Mouse (Mus musculus) left cerebral cortex, postnatal 14 days (tissue): Measurements from ENCODE around the gene Pou6f1. TPM values are rescaled to one million over a fixed set of nuclear protein-coding genes. Genes with fewer than 3 reads are reported as not detected.
"Not testable (repeated sequence)": the region's sequence is repeated elsewhere in the genome, so short reads cannot be mapped to it uniquely, and the experiment has no call there.

Source experiments
- DNase-seq, 2 experiments: peaks; one replicate each; pipeline ENCODE4 v3.0.0; 2021 to 2022; ENCODE audit warnings: low spot score in 2 of 2, mixed read lengths in 1 of 2
- intact Hi-C: fragments of 180-260 bp; cut with DNase I; formaldehyde crosslinking; loops from one replicate; pipeline ENCODE4 v1.15.1; 2025
- total RNA-seq, 2 experiments: library from RNA; stranded (reverse); gene quantifications; 2 replicates each; pipeline ENCODE4 v1.2.3; 2021

Pou6f1 gene
- total RNA-seq, 2 experiments from 2014 or later = 123 to 125 TPM

- no peak for DNase-seq
- intact Hi-C loops = no loop called here
Observed at GRCm38 (mm10) chr15:100590436-100590835, 9.3 kb downstream of the Pou6f1 start.

GRCm38 (mm10) chr15:100588297-100588696 lies 11.5 kb downstream of the Pou6f1 start:
- no peak for DNase-seq
- intact Hi-C loops = no loop called here

- DNase-seq = no peak
- intact Hi-C loops = no loop called here
Observed at GRCm38 (mm10) chr15:100587166-100587565, 12.6 kb downstream of the Pou6f1 start.

- DNase-seq = no peak
- intact Hi-C loops = no loop called here
Observed at GRCm38 (mm10) chr15:100585931-100586330, 13.9 kb downstream of the Pou6f1 start.

- intact Hi-C loops = no loop called here
- DNase-seq = no peak
Observed at GRCm38 (mm10) chr15:100580108-100580507, 19.7 kb downstream of the Pou6f1 start.

GRCm38 (mm10) chr15:100577972-100578371 lies 21.8 kb downstream of the Pou6f1 start:
- intact Hi-C loops = no loop called here
- DNase-seq = no peak

- DNase-seq = no peak
- intact Hi-C loops = no loop called here
Observed at GRCm38 (mm10) chr15:100576810-100577209, 23.0 kb downstream of the Pou6f1 start.

GRCm38 (mm10) chr15:100576392-100576791 lies 23.4 kb downstream of the Pou6f1 start:
- intact Hi-C loops = no loop called here
- DNase-seq = no peak

GRCm38 (mm10) chr15:100575366-100575765 lies 24.4 kb downstream of the Pou6f1 start:
- DNase-seq = no peak
- intact Hi-C loops = no loop called here

GRCm38 (mm10) chr15:100574378-100574777 lies 25.4 kb downstream of the Pou6f1 start:
- DNase-seq = no peak
- intact Hi-C loops = no loop called here

- intact Hi-C loops = no loop called here
- no peak for DNase-seq
Observed at GRCm38 (mm10) chr15:100573946-100574345, 25.8 kb downstream of the Pou6f1 start.

GRCm38 (mm10) chr15:100569239-100569638 lies 30.5 kb downstream of the Pou6f1 start:
- DNase-seq = no peak
- intact Hi-C loops = no loop called here

GRCm38 (mm10) chr15:100566531-100566930 lies 33.3 kb downstream of the Pou6f1 start:
- intact Hi-C loops = no loop called here
- DNase-seq = no peak

- DNase-seq = no peak
- intact Hi-C loops = loop anchor here (10.0 kb wide), 1 partner anchor 127 kb away; the partner anchor contains the start of gene Cela1
Observed at GRCm38 (mm10) chr15:100557705-100558433, 41.9 kb downstream of the Pou6f1 start.

GRCm38 (mm10) chr15:100556378-100556777 lies 43.4 kb downstream of the Pou6f1 start:
- intact Hi-C loops = loop anchor here (10.0 kb wide), 1 partner anchor 128 kb away; the partner anchor contains the start of gene Cela1
- no peak for DNase-seq

GRCm38 (mm10) chr15:100555965-100556364 lies 43.8 kb downstream of the Pou6f1 start:
- no peak for DNase-seq
- intact Hi-C loops = loop anchor here (10.0 kb wide), 1 partner anchor 129 kb away; the partner anchor contains the start of gene Cela1

GRCm38 (mm10) chr15:100551326-100552307 lies 48.2 kb downstream of the Pou6f1 start, which contains the start of gene Tfcp2:
Gene Tfcp2, minus strand, starts transcription at chr15:100552008.
- intact Hi-C loops = loop anchor here (5.0 to 10.0 kb wide), 3 partner anchors 46 to 133 kb away; partner anchors contain the start of genes Cela1, Dazap2 and Pou6f1
- DNase-seq = peak; percentile 99

GRCm38 (mm10) chr15:100550280-100550679 lies 49.5 kb downstream of the Pou6f1 start:
- intact Hi-C loops = loop anchor here (5.0 to 10.0 kb wide), 3 partner anchors 47 to 135 kb away; partner anchors contain the start of genes Cela1, Dazap2 and Pou6f1
- no peak for DNase-seq

- DNase-seq = not testable (repeated sequence)
Observed at GRCm38 (mm10) chr15:100543651-100544030, 56.1 kb downstream of the Pou6f1 start.

More at GRCm38 (mm10) chr15:100543651-100544030, 56.1 kb downstream of the Pou6f1 start:
- intact Hi-C loops = not testable (repeated sequence)
